8 mouse cellular contexts compared by ENCODE assay signal in the genomic region with DNA sequence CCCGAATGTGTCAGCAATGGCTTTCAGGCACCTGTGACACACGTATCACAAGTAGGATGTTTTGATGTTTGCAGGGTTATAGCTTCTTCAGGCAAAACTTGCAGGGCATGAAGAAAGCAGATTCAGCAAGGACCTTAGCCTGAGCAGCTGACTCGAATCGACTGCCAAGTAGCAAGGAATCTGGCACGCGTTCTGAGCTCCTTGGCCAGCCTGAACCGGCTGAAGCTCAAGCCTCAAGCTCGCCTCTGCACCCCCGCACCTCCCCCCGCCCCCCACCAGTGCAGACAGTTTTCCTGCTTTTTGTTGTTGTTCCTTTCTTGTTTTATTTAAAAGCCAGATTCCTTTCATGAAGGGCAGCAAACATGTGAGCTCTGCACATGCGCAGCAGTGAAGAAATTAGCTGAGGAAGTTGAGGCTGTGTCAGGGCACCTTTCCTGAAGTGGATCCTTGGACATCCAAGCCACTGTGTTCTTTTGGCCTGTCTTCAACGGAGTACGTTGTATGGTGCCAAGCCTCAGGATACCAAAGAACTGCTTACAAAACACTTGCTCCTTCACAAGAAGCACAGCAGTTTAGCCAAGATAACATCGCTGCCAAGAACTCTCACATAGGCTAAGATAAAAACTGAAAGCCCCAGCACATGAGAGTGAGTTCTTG. TPM values are rescaled to one million over a fixed set of nuclear protein-coding genes. Genes with fewer than 3 reads are reported as not detected.
DNase-seq lines count a peak whose midpoint lies in the region; ATAC-seq and TF ChIP-seq lines count a peak whose summit lies in the region.

No protein-coding gene starts in this region.

- intact Hi-C loops in gastrocnemius, adult 2 months (cut with DNase I) = no loop called here
- intact Hi-C loops in left cerebral cortex, postnatal 14 days (cut with DNase I) = no loop called here

- no peak for TF ChIP-seq POLR2A in brain, embryonic 14.5 days (IDR thresholded peaks at IDR 0.05; ENCODE audit: borderline replicate concordance, extremely low read depth, insufficient read depth, insufficient read length, poor library complexity, severe bottlenecking)

- no peak for ATAC-seq in Patski
- no peak for ATAC-seq in erythroblast, adult 5-6 weeks (replicated peaks; ENCODE audit: low FRiP score, poor library complexity, severe bottlenecking)

- in situ Hi-C loops in Patski (cut with MboI; ENCODE audit: low pct_unique_long_range_greater_than_20kb) = no loop called here

- TF ChIP-seq CTCF in Patski (IDR thresholded peaks at IDR 0.05) = no peak
- TF ChIP-seq CTCF in brain, embryonic 14.5 days (IDR thresholded peaks at IDR 0.05; ENCODE audit: borderline replicate concordance, extremely low read depth, insufficient read depth, insufficient read length) = no peak
- no peak for TF ChIP-seq CTCF in gastrocnemius, adult 2 months (IDR thresholded peaks at IDR 0.05)

- peak overlapping the region; percentile 50 for H3K4me3 ChIP-seq in gastrocnemius, adult 2 months

- CTCF ChIA-PET in Patski (lab: Charles Lee) = no interaction called here

- peak; percentile 3 for DNase-seq in Patski (ENCODE audit: low read depth, low spot score)
- peak; percentile 86 for DNase-seq in brain, embryonic 14.5 days (ENCODE audit: low read depth)
- peak; percentile 90 for DNase-seq in gastrocnemius, adult 2 months
- DNase-seq in kidney, adult 18-20 months = peak; percentile 89
- DNase-seq in left cerebral cortex, postnatal 14 days (ENCODE audit: low spot score in 2 of 2) = peak; percentile 65 to 67
- DNase-seq in right cerebral cortex, adult 18-20 months = peak; percentile 57
- DNase-seq in thymus, postnatal 14 days = no peak

- peak overlapping the region; percentile 84 for H3K27ac ChIP-seq in gastrocnemius, adult 2 months

- no peaks in the 10 kb centered on the region for H3K27me3 ChIP-seq in Patski

- POLR2A ChIA-PET in Patski (lab: Charles Lee) = no interaction called here

RNA-seq across cellular contexts. Expression of gene Slc39a12, which starts 46.3 kb away (rescaled TPM):
- 0.05 TPM for polyA plus RNA-seq in Patski (2021)
- polyA plus RNA-seq in brain, embryonic 14.5 days (2012; rRNA removed) = 2.1 and 3.2 TPM in 2 replicates
- total RNA-seq in gastrocnemius, adult 2 months (2021) = under 1 TPM in 1 of 2 experiments, not detected in 1; 0.22 TPM
- total RNA-seq in left cerebral cortex, postnatal 14 days (2021) = 10 to 100 TPM; 34.3 to 38.7 TPM
- not detected in 2 replicates for total RNA-seq in erythroblast, adult 5-6 weeks (2015; ENCODE audit: low replicate concordance)
- total RNA-seq in erythroblast, adult 5-6 weeks (2017; ENCODE audit: low replicate concordance) = 0.14 TPM in 1 of 2 replicates, not detected in the other

Comparison
In these comparisons a context has a peak if more than half of its experiments do, and no peak if none do; other contexts are left out.
1. RNA of gene Slc39a12, which starts 46.3 kb away (total RNA-seq): 34.3 to 38.7 TPM in left cerebral cortex, postnatal 14 days; 0.22 TPM in gastrocnemius, adult 2 months and 0.14 TPM in erythroblast, adult 5-6 weeks; every median in the first group is over 10 times any median in the second.